Mouse (Mus musculus): ENCODE data around the gene Slf1. TPM values are rescaled to one million over a fixed set of nuclear protein-coding genes. Genes with fewer than 3 reads are reported as not detected.

Gene Slf1
- total RNA-seq (2021): 10 to 100 TPM; 23.2 to 24.4 TPM
- 9.0 and 13.6 TPM in 2 replicates for polyA plus RNA-seq (2012; rRNA removed)
- long read RNA-seq, transcript Slf1-201 (21 exons, 3,747 nt): major isoform, 8 of 21 reads
- long read RNA-seq, partial matches to known transcripts: 1 of 21 reads
- long read RNA-seq, other reads (novel, unspliced or antisense): 12 of 21 reads

- intact Hi-C loops (cut with DNase I): loop anchor here (10.0 kb wide), 1 partner anchor 570 kb away; the partner anchor contains the start of gene Fam172a
- no peaks in the 10 kb centered on the region; the same call in 1 of the 2 replicates for H3K79me2 ChIP-seq (replicated peaks; ENCODE audit: control insufficient read depth, insufficient read depth, low read length)
- H3K4me3 ChIP-seq: peak within 1 kb of the TSS; percentile 98
- H3K4me1 ChIP-seq (ENCODE audit: control insufficient read depth, insufficient read depth, low read length): peaks cover 1% of the 10 kb centered on the region; the same call in 1 of the 2 replicates
- WGBS: under 1% methylated on average over 65 of the region's 65 CpGs
- peak; percentile 90 for DNase-seq
- peak within 1 kb of the TSS; percentile 79 for H3K27ac ChIP-seq
- H3K36me3 ChIP-seq (ENCODE audit: control insufficient read depth, insufficient read depth, low read length): no peaks in the 10 kb centered on the region; the same call in 1 of the 2 replicates
- TF ChIP-seq CTCF (IDR thresholded peaks at IDR 0.05) (no peak), POLR2A (IDR thresholded peaks at IDR 0.05; ENCODE audit: insufficient read depth, low read depth, low read length) (peak; percentile 33; the same call in 1 of the 2 replicates), EP300 (IDR thresholded peaks at IDR 0.05; ENCODE audit: insufficient read depth, low read depth, low read length) (no peak)
- peak within 1 kb of the TSS; percentile 75 for H3K9ac ChIP-seq (ENCODE audit: low read depth, low read length)
- no peaks in the 10 kb centered on the region for H3K27me3 ChIP-seq (ENCODE audit: control insufficient read depth, insufficient read depth, low read length)
These were observed at the start of gene Slf1, which contains the start of gene 2210408I21Rik for GRCm38 (mm10) chr13:77134931-77135620. Gene Slf1 (minus strand): TSS chr13:77135473. Gene 2210408I21Rik (plus strand): TSS chr13:77135540.

GRCm38 (mm10) chr13:77177931-77178330 lies 42.7 kb upstream of the Slf1 start:
- intact Hi-C loops (cut with DNase I): no loop called here
- H3K4me3 ChIP-seq: no peak overlapping the region
- H3K36me3 ChIP-seq (ENCODE audit: control insufficient read depth, insufficient read depth, low read length): no peaks in the 10 kb centered on the region
- TF ChIP-seq EP300 (IDR thresholded peaks at IDR 0.05; ENCODE audit: insufficient read depth, low read depth, low read length): no peak
- TF ChIP-seq POLR2A (IDR thresholded peaks at IDR 0.05; ENCODE audit: insufficient read depth, low read depth, low read length): no peak
- TF ChIP-seq CTCF (IDR thresholded peaks at IDR 0.05): no peak
- H3K4me1 ChIP-seq (ENCODE audit: control insufficient read depth, insufficient read depth, low read length): no peaks in the 10 kb centered on the region
- no peaks in the 10 kb centered on the region for H3K79me2 ChIP-seq (replicated peaks; ENCODE audit: control insufficient read depth, insufficient read depth, low read length)
- H3K9ac ChIP-seq (ENCODE audit: low read depth, low read length): no peak overlapping the region
- no peak overlapping the region for H3K27ac ChIP-seq
- H3K27me3 ChIP-seq (ENCODE audit: control insufficient read depth, insufficient read depth, low read length): no peaks in the 10 kb centered on the region
- no peak for DNase-seq

GRCm38 (mm10) chr13:77140890-77141289 lies 5.6 kb upstream of the Slf1 start:
- intact Hi-C loops (cut with DNase I): no loop called here
- Histone ChIP-seq H3K27me3 (ENCODE audit: control insufficient read depth, insufficient read depth, low read length) (no peaks in the 10 kb centered on the region), H3K9ac (ENCODE audit: low read depth, low read length) (no peak overlapping the region), H3K4me3 (no peak overlapping the region), H3K79me2 (replicated peaks; ENCODE audit: control insufficient read depth, insufficient read depth, low read length) (no peaks in the 10 kb centered on the region; the same call in 1 of the 2 replicates), H3K27ac (no peak overlapping the region), H3K4me1 (ENCODE audit: control insufficient read depth, insufficient read depth, low read length) (no peaks in the 10 kb centered on the region), H3K36me3 (ENCODE audit: control insufficient read depth, insufficient read depth, low read length) (no peaks in the 10 kb centered on the region; the same call in 1 of the 2 replicates)
- no peak for DNase-seq
- 93% methylated on average over 2 of the region's 2 CpGs for WGBS
- TF ChIP-seq CTCF (IDR thresholded peaks at IDR 0.05) (no peak), EP300 (IDR thresholded peaks at IDR 0.05; ENCODE audit: insufficient read depth, low read depth, low read length) (no peak), POLR2A (IDR thresholded peaks at IDR 0.05; ENCODE audit: insufficient read depth, low read depth, low read length) (no peak)

- TF ChIP-seq CTCF (IDR thresholded peaks at IDR 0.05) (no peak), POLR2A (IDR thresholded peaks at IDR 0.05; ENCODE audit: insufficient read depth, low read depth, low read length) (no peak), EP300 (IDR thresholded peaks at IDR 0.05; ENCODE audit: insufficient read depth, low read depth, low read length) (no peak)
- Histone ChIP-seq H3K9ac (ENCODE audit: low read depth, low read length) (peak overlapping the region; percentile 68), H3K4me1 (ENCODE audit: control insufficient read depth, insufficient read depth, low read length) (peaks cover 1% of the 10 kb centered on the region; the same call in 1 of the 2 replicates), H3K4me3 (peak overlapping the region; percentile 98), H3K27me3 (ENCODE audit: control insufficient read depth, insufficient read depth, low read length) (no peaks in the 10 kb centered on the region), H3K27ac (peak overlapping the region; percentile 79), H3K36me3 (ENCODE audit: control insufficient read depth, insufficient read depth, low read length) (no peaks in the 10 kb centered on the region; the same call in 1 of the 2 replicates), H3K79me2 (replicated peaks; ENCODE audit: control insufficient read depth, insufficient read depth, low read length) (no peaks in the 10 kb centered on the region; the same call in 1 of the 2 replicates)
- no peak for DNase-seq
- intact Hi-C loops (cut with DNase I): loop anchor here (10.0 kb wide), 1 partner anchor 569 kb away; the partner anchor contains the start of gene Fam172a
- 1% methylated on average over 11 of the region's 11 CpGs for WGBS
These were observed 328 bp upstream of the Slf1 start for GRCm38 (mm10) chr13:77135621-77135981.

- Histone ChIP-seq H3K79me2 (replicated peaks; ENCODE audit: control insufficient read depth, insufficient read depth, low read length) (no peaks in the 10 kb centered on the region; the same call in 1 of the 2 replicates), H3K36me3 (ENCODE audit: control insufficient read depth, insufficient read depth, low read length) (no peaks in the 10 kb centered on the region; the same call in 1 of the 2 replicates), H3K4me1 (ENCODE audit: control insufficient read depth, insufficient read depth, low read length) (peaks cover 1% of the 10 kb centered on the region; the same call in 1 of the 2 replicates), H3K4me3 (peak overlapping the region; percentile 0; the same call in 1 of the 2 replicates), H3K9ac (ENCODE audit: low read depth, low read length) (no peak overlapping the region), H3K27me3 (ENCODE audit: control insufficient read depth, insufficient read depth, low read length) (no peaks in the 10 kb centered on the region), H3K27ac (peak overlapping the region; percentile 69)
- no peak for TF ChIP-seq EP300 (IDR thresholded peaks at IDR 0.05; ENCODE audit: insufficient read depth, low read depth, low read length)
- TF ChIP-seq CTCF (IDR thresholded peaks at IDR 0.05): no peak
- DNase-seq: no peak
- intact Hi-C loops (cut with DNase I): loop anchor here (10.0 kb wide), 1 partner anchor 574 kb away; the partner anchor contains the start of gene Fam172a
- 37% methylated on average over 2 of the region's 2 CpGs for WGBS
These were observed 4.1 kb downstream of the Slf1 start for GRCm38 (mm10) chr13:77131132-77131531.

All from heart, adult 2 months (tissue).